Mouse (Mus musculus): ENCODE measurements at regions not wholly inside any gene's neighbourhood (a gene's known extent, or its start where the extent isn't known, plus 50 kb on each side); places are given as distances from the start of the nearest gene placed in this dataset.

DNA sequence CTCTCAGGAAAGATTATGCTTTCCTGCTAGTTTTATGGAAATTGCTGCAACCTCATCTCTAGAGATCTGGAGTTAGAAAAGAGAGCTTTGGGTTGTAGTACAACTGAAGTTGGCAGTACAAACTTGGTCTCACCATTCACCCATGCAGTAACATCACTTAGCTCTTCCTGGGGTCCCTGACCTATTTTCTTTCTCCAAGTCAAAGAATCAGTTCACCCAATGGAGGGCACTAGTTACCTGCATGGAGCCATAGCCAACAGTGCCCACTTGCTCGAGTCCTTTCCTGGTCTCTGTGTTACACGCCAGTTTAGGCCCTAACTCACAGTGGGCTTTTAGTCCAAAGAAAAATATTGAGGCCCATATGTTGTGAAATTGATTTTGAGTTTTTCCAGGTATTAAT, 435.9 kb upstream of the Cited2 start:
- Histone ChIP-seq H3K4me3 (ENCODE audit: insufficient read depth, low read length) (no peak overlapping the region), H3K27ac (ENCODE audit: insufficient read depth, low read length) (no peak overlapping the region), H3K4me1 (ENCODE audit: control insufficient read depth, insufficient read depth, low read length) (no peaks in the 10 kb centered on the region)
- TF ChIP-seq CTCF (IDR thresholded peaks at IDR 0.05; ENCODE audit: borderline replicate concordance, insufficient read depth, low read length), result no peak
- TF ChIP-seq POLR2A (IDR thresholded peaks at IDR 0.05; ENCODE audit: low read depth, low read length), result no peak

DNA sequence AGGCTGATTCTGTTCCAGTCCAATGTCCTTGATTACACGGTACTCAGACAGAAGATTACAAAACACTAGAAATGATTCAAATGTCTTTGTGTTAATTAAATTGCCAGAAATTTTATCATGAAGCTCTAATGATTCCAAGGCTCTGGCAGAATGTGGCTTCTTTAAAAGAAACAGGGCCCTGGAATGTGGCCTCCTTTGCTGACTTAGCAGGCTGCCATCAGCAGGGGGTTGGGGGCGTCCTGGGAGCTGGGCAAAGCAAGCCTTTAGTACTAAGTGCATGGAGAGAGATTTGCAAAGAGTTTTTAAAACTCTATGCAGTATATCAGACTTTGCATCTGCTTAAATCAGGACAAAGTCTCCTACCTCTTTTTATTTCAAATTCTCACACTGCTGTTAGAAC, 434.8 kb upstream of the Cited2 start:
- Histone ChIP-seq H3K27ac (ENCODE audit: insufficient read depth, low read length) (no peak overlapping the region), H3K4me3 (ENCODE audit: insufficient read depth, low read length) (no peak overlapping the region), H3K4me1 (ENCODE audit: control insufficient read depth, insufficient read depth, low read length) (no peaks in the 10 kb centered on the region)
- TF ChIP-seq CTCF (IDR thresholded peaks at IDR 0.05; ENCODE audit: borderline replicate concordance, insufficient read depth, low read length) (no peak), POLR2A (IDR thresholded peaks at IDR 0.05; ENCODE audit: low read depth, low read length) (no peak)

GRCm38 (mm10) chr10:17292331-17292730, 430.7 kb upstream of the Cited2 start:
- H3K4me3 ChIP-seq (ENCODE audit: insufficient read depth, low read length), result no peak overlapping the region
- TF ChIP-seq POLR2A (IDR thresholded peaks at IDR 0.05; ENCODE audit: low read depth, low read length) (no peak), CTCF (IDR thresholded peaks at IDR 0.05; ENCODE audit: borderline replicate concordance, insufficient read depth, low read length) (no peak)

DNA sequence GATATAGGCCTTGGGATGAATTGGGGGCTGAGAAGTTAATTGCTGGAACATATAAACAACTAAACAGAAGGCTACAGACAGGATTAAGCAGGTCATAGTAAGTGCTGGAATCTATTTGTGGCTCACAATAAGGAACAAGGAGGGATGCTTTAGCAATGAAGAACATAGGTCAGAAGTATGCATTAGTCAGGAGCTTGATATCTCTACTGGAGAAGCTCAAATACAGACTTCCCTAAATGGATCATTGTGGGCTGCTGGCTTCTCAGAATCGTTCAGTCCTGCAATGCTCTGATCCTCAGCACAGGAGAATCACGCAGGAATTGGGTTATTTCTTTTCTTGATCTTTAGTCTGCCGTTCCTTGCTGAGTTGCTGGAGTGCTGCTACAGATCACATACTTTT, 428.6 kb upstream of the Cited2 start:
- H3K27ac ChIP-seq (ENCODE audit: insufficient read depth, low read length), result no peak overlapping the region
- H3K4me1 ChIP-seq (ENCODE audit: control insufficient read depth, insufficient read depth, low read length), result no peaks in the 10 kb centered on the region
- no peak overlapping the region for H3K4me3 ChIP-seq (ENCODE audit: insufficient read depth, low read length)
- no peak for TF ChIP-seq POLR2A (IDR thresholded peaks at IDR 0.05; ENCODE audit: low read depth, low read length)
- TF ChIP-seq CTCF (IDR thresholded peaks at IDR 0.05; ENCODE audit: borderline replicate concordance, insufficient read depth, low read length), result no peak

More at GRCm38 (mm10) chr10:17292331-17292730, 430.7 kb upstream of the Cited2 start:
- H3K27ac ChIP-seq (ENCODE audit: insufficient read depth, low read length), result no peak overlapping the region
- no peaks in the 10 kb centered on the region for H3K4me1 ChIP-seq (ENCODE audit: control insufficient read depth, insufficient read depth, low read length)

DNA sequence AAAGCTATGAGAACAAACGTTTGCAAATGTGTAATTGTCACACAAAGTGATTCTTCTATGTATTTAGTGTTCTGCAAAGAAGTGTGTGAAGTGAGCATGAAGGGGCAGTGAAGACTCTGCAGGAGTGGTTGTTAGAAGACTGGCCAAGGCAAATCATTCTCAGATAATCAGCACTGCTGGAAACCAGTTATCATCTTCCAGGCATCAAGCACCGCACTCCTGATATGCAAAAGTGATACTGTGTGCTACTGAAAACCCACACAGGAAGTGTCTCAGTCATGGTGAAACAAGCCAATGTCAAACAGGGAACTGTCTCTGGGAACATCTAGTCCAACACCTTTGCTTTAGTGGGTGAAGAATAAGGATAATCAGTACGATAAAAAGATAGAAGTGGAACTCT, 427.9 kb upstream of the Cited2 start:
- no peak overlapping the region for H3K4me3 ChIP-seq (ENCODE audit: insufficient read depth, low read length)
- TF ChIP-seq POLR2A (IDR thresholded peaks at IDR 0.05; ENCODE audit: low read depth, low read length), result no peak
- TF ChIP-seq CTCF (IDR thresholded peaks at IDR 0.05; ENCODE audit: borderline replicate concordance, insufficient read depth, low read length), result no peak
- no peaks in the 10 kb centered on the region for H3K4me1 ChIP-seq (ENCODE audit: control insufficient read depth, insufficient read depth, low read length)
- no peak overlapping the region for H3K27ac ChIP-seq (ENCODE audit: insufficient read depth, low read length)

DNA sequence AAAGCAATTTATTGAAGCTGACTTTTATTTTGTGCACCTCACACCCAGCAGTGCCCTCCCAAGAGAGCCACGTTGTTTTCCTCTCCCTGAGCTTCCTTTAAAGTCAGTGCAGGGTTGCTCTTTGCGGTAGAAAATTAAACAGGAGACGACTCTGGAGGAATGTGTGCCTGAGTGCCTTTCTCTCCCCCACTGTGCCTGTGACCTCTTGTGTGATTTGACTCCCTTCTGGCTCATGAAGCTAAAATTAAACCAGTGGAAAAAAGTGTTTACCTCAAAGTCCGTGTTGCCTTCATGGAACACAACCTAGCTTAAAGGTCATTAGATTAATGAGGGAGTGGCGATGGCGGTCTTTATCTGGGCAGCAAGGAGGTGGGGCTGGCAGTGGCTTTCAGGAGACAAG, 423.4 kb upstream of the Cited2 start:
- H3K27ac ChIP-seq (ENCODE audit: insufficient read depth, low read length), result no peak overlapping the region
- H3K4me3 ChIP-seq (ENCODE audit: insufficient read depth, low read length), result no peak overlapping the region
- H3K4me1 ChIP-seq (ENCODE audit: control insufficient read depth, insufficient read depth, low read length), result no peaks in the 10 kb centered on the region
- no peak for TF ChIP-seq POLR2A (IDR thresholded peaks at IDR 0.05; ENCODE audit: low read depth, low read length)
- no peak for TF ChIP-seq CTCF (IDR thresholded peaks at IDR 0.05; ENCODE audit: borderline replicate concordance, insufficient read depth, low read length)

DNA sequence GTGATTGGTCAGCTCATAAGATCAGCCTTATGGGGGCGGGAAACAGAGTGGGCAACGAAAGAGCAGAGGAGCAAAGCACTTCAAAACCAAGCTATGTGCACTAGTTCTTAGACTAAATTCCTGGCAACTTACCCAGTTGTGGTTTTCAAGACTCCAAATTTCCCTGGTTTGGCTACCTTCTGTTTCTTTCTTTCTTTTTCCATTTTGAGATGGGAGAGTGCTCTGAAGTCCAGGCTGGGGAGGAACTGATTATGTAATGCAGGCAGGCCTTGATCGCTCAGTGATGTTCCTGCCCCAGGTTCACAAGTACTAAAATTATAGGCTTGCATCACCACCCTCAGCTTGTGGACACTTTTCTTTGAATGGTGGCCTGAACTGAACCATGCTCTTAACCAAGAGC, 396.3 kb upstream of the Cited2 start:
- H3K4me3 ChIP-seq (ENCODE audit: insufficient read depth, low read length), result no peak overlapping the region
- H3K27ac ChIP-seq (ENCODE audit: insufficient read depth, low read length), result no peak overlapping the region
- TF ChIP-seq CTCF (IDR thresholded peaks at IDR 0.05; ENCODE audit: borderline replicate concordance, insufficient read depth, low read length), result no peak
- no peak for TF ChIP-seq POLR2A (IDR thresholded peaks at IDR 0.05; ENCODE audit: low read depth, low read length)
- 0 out of 2 replicates have a peak, but pooled peaks cover 4% of the 10 kb centered on the region for H3K4me1 ChIP-seq (ENCODE audit: control insufficient read depth, insufficient read depth, low read length)

DNA sequence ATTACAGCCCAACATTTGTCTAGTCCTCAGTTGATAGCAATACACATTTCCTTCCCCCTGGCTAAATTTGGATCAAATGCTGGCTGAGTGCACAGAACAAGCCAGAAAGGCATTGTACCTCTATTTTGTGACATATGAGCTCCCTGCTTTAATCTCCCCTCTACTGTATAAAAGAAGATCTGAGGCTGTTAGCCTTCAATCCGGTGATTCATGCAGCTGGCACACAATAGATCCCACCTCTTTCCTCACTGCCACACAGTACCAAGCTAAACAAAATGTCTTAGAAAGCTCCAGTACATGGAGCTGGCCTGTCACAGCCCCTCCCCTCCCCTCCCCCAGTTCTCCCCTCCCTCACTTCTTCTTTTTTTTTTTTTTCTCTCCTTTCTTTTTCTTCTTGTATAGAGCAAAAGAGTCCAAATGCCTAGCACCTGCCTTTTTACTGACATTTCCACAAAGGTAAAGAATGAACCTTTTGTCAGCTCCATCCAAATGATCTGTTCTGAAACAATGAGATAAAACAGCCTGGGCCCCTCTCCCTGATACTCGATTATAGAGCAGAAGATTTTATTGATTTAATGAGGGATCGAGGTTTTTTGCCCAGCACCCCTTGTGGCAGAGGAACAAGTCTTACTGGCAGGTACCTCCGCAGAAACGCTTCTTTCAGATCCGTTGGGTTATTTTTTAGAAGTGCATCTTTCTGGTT, 392.0 kb upstream of the Cited2 start:
- 0 out of 2 replicates have a peak, but pooled peaks cover 4% of the 10 kb centered on the region for H3K4me1 ChIP-seq (ENCODE audit: control insufficient read depth, insufficient read depth, low read length)
- no peak overlapping the region for H3K27ac ChIP-seq (ENCODE audit: insufficient read depth, low read length)
- H3K4me3 ChIP-seq (ENCODE audit: insufficient read depth, low read length), result no peak overlapping the region; the same call in 1 of the 2 replicates
- no peak for TF ChIP-seq POLR2A (IDR thresholded peaks at IDR 0.05; ENCODE audit: low read depth, low read length)
- no peak for TF ChIP-seq CTCF (IDR thresholded peaks at IDR 0.05; ENCODE audit: borderline replicate concordance, insufficient read depth, low read length)

- Histone ChIP-seq H3K4me3 (ENCODE audit: insufficient read depth, low read length) (no peak overlapping the region; the same call in 1 of the 2 replicates), H3K27ac (ENCODE audit: insufficient read depth, low read length) (no peak overlapping the region), H3K4me1 (ENCODE audit: control insufficient read depth, insufficient read depth, low read length) (0 out of 2 replicates have a peak, but pooled peaks cover 4% of the 10 kb centered on the region)
- TF ChIP-seq CTCF (IDR thresholded peaks at IDR 0.05; ENCODE audit: borderline replicate concordance, insufficient read depth, low read length), result no peak
- no peak for TF ChIP-seq POLR2A (IDR thresholded peaks at IDR 0.05; ENCODE audit: low read depth, low read length)
Observed at GRCm38 (mm10) chr10:17331607-17332008, 391.4 kb upstream of the Cited2 start.

DNA sequence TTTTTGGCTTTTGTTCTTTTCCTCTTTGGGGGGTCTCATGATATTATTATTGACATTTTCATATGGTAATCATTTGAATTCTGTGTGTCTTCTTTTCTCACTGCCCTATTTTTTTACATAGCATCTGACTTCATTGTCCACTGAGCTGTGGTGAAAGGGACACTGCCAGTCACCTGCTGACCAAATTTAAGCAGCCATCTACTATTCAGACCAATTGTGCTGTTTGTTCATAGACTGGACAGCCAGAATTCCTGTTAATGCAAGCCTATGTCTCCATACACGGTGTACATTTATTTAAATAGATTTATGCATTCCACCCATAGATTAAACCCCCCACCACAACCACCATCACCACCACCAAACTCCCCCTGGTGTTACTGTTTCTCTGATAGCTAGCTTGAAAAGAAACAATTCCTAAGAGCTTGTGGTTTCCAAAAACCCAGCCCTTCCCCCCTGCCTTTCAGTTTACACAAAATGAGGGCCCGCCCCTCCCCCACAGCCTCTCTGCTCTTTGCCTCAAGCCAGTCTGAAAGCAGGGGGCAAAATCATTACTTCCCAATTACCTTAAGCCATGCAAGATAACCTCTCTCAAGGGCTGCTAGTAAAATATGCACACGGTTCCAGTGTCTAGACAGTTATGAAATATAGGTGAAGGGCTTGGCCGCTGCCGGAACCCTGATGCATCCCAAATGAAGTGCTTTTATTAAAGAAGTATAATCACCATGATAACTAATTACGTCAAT, 390.8 kb upstream of the Cited2 start:
- Histone ChIP-seq H3K27ac (ENCODE audit: insufficient read depth, low read length) (no peak overlapping the region), H3K4me3 (ENCODE audit: insufficient read depth, low read length) (no peak overlapping the region), H3K4me1 (ENCODE audit: control insufficient read depth, insufficient read depth, low read length) (0 out of 2 replicates have a peak, but pooled peaks cover 4% of the 10 kb centered on the region)
- no peak for TF ChIP-seq POLR2A (IDR thresholded peaks at IDR 0.05; ENCODE audit: low read depth, low read length)
- TF ChIP-seq CTCF (IDR thresholded peaks at IDR 0.05; ENCODE audit: borderline replicate concordance, insufficient read depth, low read length), result no peak
